Mouse (Mus musculus) testis, postnatal 10 days (tissue): ENCODE data around the gene Olfr1270.
"Not testable (repeated sequence)": the region's sequence is repeated elsewhere in the genome, so short reads cannot be mapped to it uniquely, and the experiment has no call there.

ENCODE experiments used
- DNase-seq: peaks from one replicate; pipeline ENCODE4 v3.0.0; 2021; ENCODE audit warnings: low spot score

Gene Olfr1270

DNA sequence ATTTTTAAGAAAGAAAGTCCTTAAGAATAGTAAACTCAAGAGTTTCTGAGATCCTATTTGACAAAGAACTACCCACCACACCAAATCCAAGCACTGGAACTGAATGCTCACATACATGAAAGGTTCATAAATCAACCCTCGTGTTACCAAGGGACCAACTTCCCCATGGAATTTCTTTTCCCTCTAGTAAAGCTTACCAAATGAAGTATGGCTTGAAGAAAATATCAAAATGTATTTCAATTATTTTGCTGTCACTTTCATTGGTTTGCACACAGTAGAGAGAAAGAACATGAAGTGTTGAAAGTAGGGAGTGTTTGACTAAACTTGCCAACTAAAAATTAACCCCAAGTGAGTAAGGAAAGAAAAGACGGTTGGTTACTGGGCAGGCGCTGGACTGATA lies at the start of gene Olfr1270:
Olfr1270 (minus strand) TSS at position 101 of the 400 bp plus-strand sequence.
- DNase-seq, result no peak

GRCm38 (mm10) chr2:90199606-90200005 lies 46.7 kb upstream of the Olfr1270 start:
- not testable (repeated sequence) for DNase-seq

GRCm38 (mm10) chr2:90195285-90195684 lies 42.4 kb upstream of the Olfr1270 start:
- not testable (repeated sequence) for DNase-seq

DNA sequence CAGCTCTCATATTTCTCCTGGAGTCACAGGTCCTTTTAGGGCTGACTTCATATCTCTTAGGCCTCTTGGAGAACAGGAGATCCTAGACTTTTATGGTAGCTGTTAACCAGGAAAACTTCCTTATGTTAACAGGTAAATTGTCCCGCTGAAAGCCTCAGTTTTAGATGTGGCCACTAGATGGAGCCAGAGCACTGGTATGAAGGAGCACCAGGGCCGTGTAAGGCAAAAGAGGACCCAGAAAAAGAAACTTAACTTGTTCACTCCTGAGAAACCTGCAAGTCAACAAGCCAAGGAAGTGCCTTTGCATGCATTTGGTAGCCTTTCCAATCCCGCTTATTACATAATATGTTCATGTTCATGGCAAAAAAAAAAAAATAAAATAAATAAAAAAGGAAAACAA lies 41.9 kb upstream of the Olfr1270 start:
- not testable (repeated sequence) for DNase-seq

- not testable (repeated sequence) for DNase-seq
Observed at GRCm38 (mm10) chr2:90187082-90187481, 34.2 kb upstream of the Olfr1270 start.

DNA sequence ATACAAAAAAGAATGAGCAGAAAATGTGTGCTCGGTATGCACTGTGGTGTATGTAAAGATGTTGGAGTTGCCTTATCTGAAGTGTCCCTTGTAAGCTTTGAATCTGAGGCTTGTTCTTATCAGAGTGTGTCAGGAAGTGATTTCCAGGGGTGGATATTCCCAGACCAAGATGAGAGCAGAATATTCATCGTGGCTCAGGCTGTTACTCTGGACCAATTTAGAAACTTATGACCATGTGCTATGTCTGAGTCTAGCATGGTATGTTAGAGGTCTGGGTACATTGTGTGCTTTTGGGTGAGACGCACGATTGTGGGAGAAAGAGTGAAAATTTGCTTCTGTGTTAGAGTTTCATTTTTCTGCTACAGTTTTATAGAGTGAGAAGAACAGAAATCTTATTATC lies 33.2 kb upstream of the Olfr1270 start:
- DNase-seq, result not testable (repeated sequence)

GRCm38 (mm10) chr2:90153916-90154315 lies 1.0 kb upstream of the Olfr1270 start:
- no peak for DNase-seq

DNA sequence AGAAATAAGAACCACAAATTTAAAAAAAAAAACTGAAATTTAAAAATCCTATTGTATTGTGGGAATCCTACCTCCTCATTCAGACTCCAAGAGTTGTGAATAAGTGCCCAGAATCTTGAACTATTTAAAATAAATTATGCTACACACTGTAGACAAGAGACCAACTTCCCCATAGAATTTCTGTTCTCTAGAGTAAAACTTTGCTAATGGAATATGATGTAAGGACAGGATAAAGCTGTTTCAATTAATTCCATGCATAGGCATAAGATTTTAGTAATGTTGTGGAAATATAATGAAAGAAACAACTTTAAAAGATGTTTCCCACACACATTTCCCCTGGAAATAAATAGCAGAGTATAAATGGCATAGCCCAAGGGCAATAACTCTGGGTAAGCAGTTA lies 10.7 kb downstream of the Olfr1270 start, which contains the start of gene Olfr32:
Olfr32 (minus strand) TSS at position 101 of the 400 bp plus-strand sequence.
- DNase-seq, result no peak

DNA sequence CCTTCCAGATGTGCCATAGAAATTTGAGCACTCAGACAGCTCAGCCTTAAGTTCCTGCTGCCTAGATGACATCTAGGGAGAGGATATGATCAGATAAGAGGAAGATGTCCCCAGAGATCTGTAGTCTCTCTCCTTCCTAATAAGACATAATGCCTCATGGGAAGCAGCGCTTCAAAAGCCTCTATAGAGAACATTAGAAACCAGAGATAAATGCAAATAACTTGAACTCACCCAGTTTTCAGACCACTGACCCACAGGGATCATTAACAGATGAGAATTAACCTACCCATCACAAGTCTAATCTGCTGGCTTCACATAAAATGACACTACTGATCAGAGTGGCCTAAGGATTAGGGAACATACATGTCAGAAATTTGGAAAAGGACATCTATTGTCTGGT lies 31.6 kb downstream of the Olfr1270 start, which contains the start of gene Olfr1269:
Olfr1269 (minus strand) TSS at position 101 of the 400 bp plus-strand sequence.
- no peak for DNase-seq
